Mouse (Mus musculus) frontal cortex, postnatal 10 days (tissue): ENCODE measurements at regions not wholly inside any gene's neighbourhood (a gene's known extent, or its start where the extent isn't known, plus 50 kb on each side); places are given as distances from the start of the nearest gene placed in this dataset.

Experiments used
- DNase-seq, 2 experiments: peaks; one replicate each; pipeline ENCODE4 v3.0.0; 2022; ENCODE audit warnings: low spot score in 2 of 2, mixed read lengths in 1 of 2

GRCm38 (mm10) chrX:13344701-13345100 is 63.9 kb downstream of the Ddx3x start:
- DNase-seq, result no peak

- DNase-seq, result no peak
These were observed 64.4 kb downstream of the Ddx3x start for GRCm38 (mm10) chrX:13345126-13345525.

- no peak for DNase-seq
These were observed 65.4 kb downstream of the Ddx3x start for GRCm38 (mm10) chrX:13346011-13346631.

- DNase-seq, result no peak
These were observed 65.9 kb downstream of the Ddx3x start for GRCm38 (mm10) chrX:13346696-13347026.

GRCm38 (mm10) chrX:13347027-13347840 is 66.5 kb downstream of the Ddx3x start:
- DNase-seq, result peak; percentile 65 to 77

- DNase-seq, result no peak
These were observed 67.6 kb downstream of the Ddx3x start for GRCm38 (mm10) chrX:13348415-13348814.

GRCm38 (mm10) chrX:13350461-13350860 is 69.7 kb downstream of the Ddx3x start:
- no peak for DNase-seq

GRCm38 (mm10) chrX:13357149-13357783 is 76.5 kb downstream of the Ddx3x start:
- no peak for DNase-seq

GRCm38 (mm10) chrX:13357973-13358372 is 77.2 kb downstream of the Ddx3x start:
- DNase-seq, result no peak

GRCm38 (mm10) chrX:13360436-13360835 is 79.7 kb downstream of the Ddx3x start:
- no peak for DNase-seq

GRCm38 (mm10) chrX:13370319-13370718 is 89.5 kb downstream of the Ddx3x start:
- DNase-seq, result no peak

- DNase-seq, result no peak
These were observed 92.0 kb downstream of the Ddx3x start for GRCm38 (mm10) chrX:13372752-13373151.

GRCm38 (mm10) chrX:13386354-13386753 is 79.6 kb upstream of the Nyx start:
- no peak for DNase-seq

GRCm38 (mm10) chrX:13398466-13398865 is 67.4 kb upstream of the Nyx start:
- DNase-seq, result no peak

- DNase-seq, result no peak
These were observed 53.2 kb upstream of the Nyx start for GRCm38 (mm10) chrX:13412726-13413125.

GRCm38 (mm10) chrX:13413135-13413534 is 52.8 kb upstream of the Nyx start:
- no peak for DNase-seq
